Mouse (Mus musculus): ENCODE results near the gene Pcsk4.

Gene Pcsk4

GRCm38 (mm10) chr10:80321670-80322581, 7.4 kb downstream of the Pcsk4 start:
- DNase-seq (ENCODE audit: low spot score) = no peak

GRCm38 (mm10) chr10:80321014-80321669, 8.2 kb downstream of the Pcsk4 start:
- no peak for DNase-seq (ENCODE audit: low spot score)

GRCm38 (mm10) chr10:80320340-80320760, 8.9 kb downstream of the Pcsk4 start, which contains the start of gene 2310011J03Rik:
Gene 2310011J03Rik, minus strand, starts transcription at chr10:80320537.
- DNase-seq (ENCODE audit: low spot score) = peak; percentile 90

- DNase-seq (ENCODE audit: low spot score) = no peak
Measured at GRCm38 (mm10) chr10:80317011-80317410, 12.3 kb downstream of the Pcsk4 start.

- DNase-seq (ENCODE audit: low spot score) = no peak
Measured at GRCm38 (mm10) chr10:80316359-80316781, 12.9 kb downstream of the Pcsk4 start.

GRCm38 (mm10) chr10:80315315-80315714, 14.0 kb downstream of the Pcsk4 start:
- no peak for DNase-seq (ENCODE audit: low spot score)

- DNase-seq (ENCODE audit: low spot score) = no peak
Measured at GRCm38 (mm10) chr10:80314494-80315001, 14.8 kb downstream of the Pcsk4 start.

- DNase-seq (ENCODE audit: low spot score) = no peak
Measured at GRCm38 (mm10) chr10:80313627-80314201, 15.6 kb downstream of the Pcsk4 start.

- no peak for DNase-seq (ENCODE audit: low spot score)
Measured at GRCm38 (mm10) chr10:80312586-80313504, 16.5 kb downstream of the Pcsk4 start.

- no peak for DNase-seq (ENCODE audit: low spot score)
Measured at GRCm38 (mm10) chr10:80311560-80311959, 17.7 kb downstream of the Pcsk4 start.

- DNase-seq (ENCODE audit: low spot score) = no peak
Measured at GRCm38 (mm10) chr10:80304862-80305261, 24.4 kb downstream of the Pcsk4 start.

- DNase-seq (ENCODE audit: low spot score) = no peak
Measured at GRCm38 (mm10) chr10:80304458-80304857, 24.8 kb downstream of the Pcsk4 start.

GRCm38 (mm10) chr10:80302471-80302881, 26.8 kb downstream of the Pcsk4 start:
- peak; percentile 65 for DNase-seq (ENCODE audit: low spot score)

- no peak for DNase-seq (ENCODE audit: low spot score)
Measured at GRCm38 (mm10) chr10:80302082-80302355, 27.3 kb downstream of the Pcsk4 start.

GRCm38 (mm10) chr10:80301256-80302081, 27.8 kb downstream of the Pcsk4 start:
- DNase-seq (ENCODE audit: low spot score) = no peak

GRCm38 (mm10) chr10:80300672-80301181, 28.6 kb downstream of the Pcsk4 start:
- DNase-seq (ENCODE audit: low spot score) = no peak

- no peak for DNase-seq (ENCODE audit: low spot score)
Measured at GRCm38 (mm10) chr10:80299824-80300223, 29.5 kb downstream of the Pcsk4 start.

- DNase-seq (ENCODE audit: low spot score) = no peak
Measured at GRCm38 (mm10) chr10:80299301-80299700, 30.0 kb downstream of the Pcsk4 start.

GRCm38 (mm10) chr10:80298571-80299281, 30.6 kb downstream of the Pcsk4 start:
- peak; percentile 42 for DNase-seq (ENCODE audit: low spot score)
